Mouse (Mus musculus): Measurements from ENCODE around the gene Vmn1r179.
"Not testable (repeated sequence)": the region's sequence is repeated elsewhere in the genome, so short reads cannot be mapped to it uniquely, and the experiment has no call there.

The Vmn1r179 gene

DNA sequence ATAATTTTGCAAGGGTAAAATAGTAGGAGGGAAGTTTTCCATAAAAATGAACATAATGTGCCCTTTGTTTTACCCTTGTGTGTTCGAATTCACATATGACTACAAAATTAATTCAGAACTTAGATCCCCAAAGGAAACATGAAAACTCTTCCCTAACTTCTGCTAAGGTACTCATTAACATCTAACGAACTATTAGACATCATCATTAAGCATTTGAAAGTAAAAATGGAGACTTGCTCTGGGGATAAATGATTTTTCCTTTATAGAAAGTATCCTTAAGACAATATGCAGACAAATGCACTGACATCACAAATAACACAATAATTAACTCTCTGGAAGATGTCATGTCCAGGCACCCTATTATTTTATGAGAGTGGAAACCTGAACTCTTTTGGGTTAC is at the start of gene Vmn1r179:
TSS of gene Vmn1r179 (plus strand) at position 301 of the 400 bp plus-strand sequence.
- in situ Hi-C loops (cut with MboI; ENCODE audit: unreplicated experiment in 2 of 2), result no loop called here

DNA sequence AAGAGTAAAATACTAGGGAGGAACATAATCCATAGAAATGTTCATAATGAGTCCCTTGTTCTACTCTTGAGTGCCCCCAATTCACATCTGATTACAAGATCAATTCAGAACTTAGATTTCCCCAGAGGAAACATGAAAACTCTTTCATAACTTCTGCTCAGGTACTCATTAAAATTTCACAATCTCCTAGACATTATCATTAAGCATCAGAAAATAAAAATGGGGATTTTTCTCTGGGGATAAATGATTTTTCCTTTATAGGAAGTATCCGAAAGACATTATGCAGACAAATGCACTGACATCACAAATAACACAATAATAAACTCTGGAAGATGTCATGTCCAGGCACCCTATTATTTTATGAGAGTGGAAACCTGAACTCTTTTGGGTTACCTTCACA is 35.1 kb upstream of the Vmn1r179 start, which contains the start of gene Vmn1r178:
TSS of gene Vmn1r178 (plus strand) at position 301 of the 400 bp plus-strand sequence.
- in situ Hi-C loops (cut with MboI; ENCODE audit: unreplicated experiment in 2 of 2), result no loop called here

GRCm38 (mm10) chr7:23950332-23950731 is 23.6 kb downstream of the Vmn1r179 start, which contains the start of gene Vmn1r180:
Gene Vmn1r180 (plus strand): TSS chr7:23950632.
- in situ Hi-C loops (cut with MboI; ENCODE audit: unreplicated experiment in 2 of 2), result no loop called here

- in situ Hi-C loops (cut with MboI; ENCODE audit: unreplicated experiment in 2 of 2), result loop anchor here (5.0 to 10.0 kb wide), 5 partner anchors 187 to 687 kb away; no protein-coding TSS in a partner anchor
Measured at GRCm38 (mm10) chr7:23968044-23968443, 41.3 kb downstream of the Vmn1r179 start.

DNA sequence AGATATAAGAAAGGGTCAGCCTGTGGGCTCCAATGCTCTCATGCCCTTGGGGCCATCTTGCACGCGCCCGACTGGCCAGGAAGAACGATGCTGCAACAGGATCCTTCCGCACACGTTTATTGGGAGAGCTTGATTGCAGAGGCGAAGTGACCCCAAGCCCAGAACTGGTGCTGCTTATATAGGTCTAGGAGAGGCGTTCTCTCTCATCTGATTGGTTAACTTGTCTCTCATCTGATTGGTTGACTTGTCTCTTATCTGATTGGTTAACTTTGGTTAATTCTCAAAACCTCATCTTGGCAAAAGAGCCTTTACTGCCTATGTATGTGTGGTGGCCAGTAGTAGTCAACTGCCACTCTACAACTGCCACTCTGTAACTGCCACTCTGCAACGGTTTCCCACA is 47.5 kb downstream of the Vmn1r179 start, which contains the start of gene Vmn1r181:
TSS of gene Vmn1r181 (plus strand) at position 301 of the 400 bp plus-strand sequence.
- in situ Hi-C loops (cut with MboI; ENCODE audit: unreplicated experiment in 2 of 2), result not testable (repeated sequence)

Measured in v-Abl transformed pro-B cells (cell line).